Mouse (Mus musculus) myocyte (in vitro differentiated cells): ENCODE data around the gene Cntn2. TPM values are rescaled to one million over a fixed set of nuclear protein-coding genes. Genes with fewer than 3 reads are reported as not detected.

ENCODE experiments used
- H3K27me3 ChIP-seq: one replicate; pipeline ENCODE4 v1.6.1; 2011; ENCODE audit not compliant: control insufficient read depth, insufficient read depth, insufficient read length
- H3K36me3 ChIP-seq: one replicate; pipeline ENCODE4 v1.6.1; 2011; ENCODE audit not compliant: control insufficient read depth, insufficient read depth
- H3K4me2 ChIP-seq: one replicate; pipeline ENCODE4 v1.6.1; 2011; ENCODE audit warnings: low read depth, control low read depth
- H3K4me3 ChIP-seq: one replicate; pipeline ENCODE4 v1.5.1; 2011; ENCODE audit warnings: mild to moderate bottlenecking, control low read depth, moderate library complexity
- H3K79me2 ChIP-seq: one replicate; pipeline ENCODE4 v1.6.1; 2011; ENCODE audit not compliant: control insufficient read depth, insufficient read depth
- H3ac ChIP-seq: one replicate; pipeline ENCODE4 v1.6.1; 2011; ENCODE audit not compliant: control insufficient read depth, insufficient read length
- CEBPB ChIP-seq: IDR thresholded peaks from 2 replicates; pipeline ENCODE4 v1.6.1; 2011; ENCODE audit warnings: mild to moderate bottlenecking, moderate library complexity; ENCODE audit not compliant: poor library complexity, insufficient read depth, severe bottlenecking
- E2F4 ChIP-seq: IDR thresholded peaks from one replicate; pipeline ENCODE4 v1.6.1; 2011; ENCODE audit warnings: mild to moderate bottlenecking, control low read depth, moderate library complexity; ENCODE audit not compliant: insufficient read depth
- MAX ChIP-seq: IDR thresholded peaks from one replicate; pipeline ENCODE4 v1.6.1; 2011; ENCODE audit warnings: low read depth, mild to moderate bottlenecking, control low read depth
- MYOD1 ChIP-seq, 3 experiments: IDR thresholded peaks; one replicate each; pipeline ENCODE4 v1.6.1; 2011; ENCODE audit warnings: control low read depth in 2 of 3, low read depth in 2 of 3, mild to moderate bottlenecking in 2 of 3, moderate library complexity in 1 of 3; ENCODE audit not compliant: insufficient read length in 2 of 3, control insufficient read depth in 1 of 3
- MYOG ChIP-seq, 3 experiments: IDR thresholded peaks; one replicate each; pipeline ENCODE4 v1.6.1; 2011; ENCODE audit warnings: control low read depth in 2 of 3, low read depth in 2 of 3, mild to moderate bottlenecking in 2 of 3; ENCODE audit not compliant: insufficient read length in 2 of 3, control insufficient read depth in 1 of 3, insufficient read depth in 1 of 3
- POLR2A ChIP-seq: IDR thresholded peaks from one replicate; pipeline ENCODE4 v1.6.1; 2011; ENCODE audit warnings: low read depth, mild to moderate bottlenecking, control low read depth, moderate library complexity; ENCODE audit not compliant: insufficient read length
- POLR2AphosphoS2 ChIP-seq: IDR thresholded peaks from one replicate; pipeline ENCODE4 v1.6.1; 2011; ENCODE audit warnings: low read depth, control low read depth; ENCODE audit not compliant: insufficient read length
- REST ChIP-seq: IDR thresholded peaks from one replicate; pipeline ENCODE4 v1.6.1; 2011; ENCODE audit warnings: mild to moderate bottlenecking, control low read depth, moderate library complexity; ENCODE audit not compliant: insufficient read depth, insufficient read length
- SRF ChIP-seq: IDR thresholded peaks from one replicate; pipeline ENCODE4 v1.6.1; 2011; ENCODE audit warnings: low read depth; ENCODE audit not compliant: control insufficient read depth, insufficient read length
- TCF12 ChIP-seq: IDR thresholded peaks from one replicate; pipeline ENCODE4 v1.6.1; 2011; ENCODE audit warnings: mild to moderate bottlenecking, control low read depth; ENCODE audit not compliant: poor library complexity, insufficient read depth, severe bottlenecking
- TCF3 ChIP-seq: IDR thresholded peaks from one replicate; pipeline ENCODE4 v1.6.1; 2011; ENCODE audit warnings: low read depth, control low read depth; ENCODE audit not compliant: insufficient read length
- USF1 ChIP-seq: IDR thresholded peaks from one replicate; pipeline ENCODE4 v1.6.1; 2011; ENCODE audit warnings: low read depth, mild to moderate bottlenecking, control low read depth, moderate library complexity
- polyA plus RNA-seq: library from polyadenylated mRNA; unstranded; fragments of >200 nt; fragmentation: generic; extraction: Trizol; gene quantifications from one replicate; pipeline ENCODE4 v1.2.1, GENCODE M21; 2012; ENCODE audit warnings: missing spikeins

The Cntn2 gene
- polyA plus RNA-seq, 1 experiment, result not detected

GRCm38 (mm10) chr1:132509771-132510170 lies 33.3 kb downstream of the Cntn2 start:
- no peak overlapping the region for H3ac ChIP-seq

GRCm38 (mm10) chr1:132506656-132507055 lies 36.4 kb downstream of the Cntn2 start:
- TF ChIP-seq TCF3 (no peak), SRF (no peak), POLR2A (no peak), E2F4 (no peak), POLR2AphosphoS2 (no peak), REST (no peak), TCF12 (no peak), USF1 (no peak), CEBPB (no peak), MYOG (IDR thresholded peaks at IDR 0.05; ENCODE audit: control insufficient read depth in 1 of 3, insufficient read depth in 1 of 3, insufficient read length in 2 of 3, low read depth in 2 of 3) (no peak), MYOD1 (IDR thresholded peaks at IDR 0.05; ENCODE audit: control insufficient read depth in 1 of 3, insufficient read length in 2 of 3, low read depth in 2 of 3) (no peak)
- no peak overlapping the region for H3ac ChIP-seq
- no peak overlapping the region for H3K4me3 ChIP-seq
- H3K36me3 ChIP-seq, result peaks cover 50% of the 10 kb centered on the region
- no peaks in the 10 kb centered on the region for H3K27me3 ChIP-seq
- H3K79me2 ChIP-seq, result no peaks in the 10 kb centered on the region
- H3K4me2 ChIP-seq, result no peak overlapping the region

More at GRCm38 (mm10) chr1:132509771-132510170, 33.3 kb downstream of the Cntn2 start:
- no peak overlapping the region for H3K4me3 ChIP-seq
- H3K79me2 ChIP-seq, result no peaks in the 10 kb centered on the region
- peaks cover 25% of the 10 kb centered on the region for H3K36me3 ChIP-seq
- peaks cover 13% of the 10 kb centered on the region for H3K27me3 ChIP-seq
- no peak overlapping the region for H3K4me2 ChIP-seq
- TF ChIP-seq MYOG (IDR thresholded peaks at IDR 0.05; ENCODE audit: control insufficient read depth in 1 of 3, insufficient read depth in 1 of 3, insufficient read length in 2 of 3, low read depth in 2 of 3) (no peak), REST (no peak), USF1 (no peak), MYOD1 (IDR thresholded peaks at IDR 0.05; ENCODE audit: control insufficient read depth in 1 of 3, insufficient read length in 2 of 3, low read depth in 2 of 3) (no peak), SRF (no peak), MAX (no peak), TCF12 (no peak), TCF3 (no peak), E2F4 (no peak), CEBPB (no peak), POLR2A (no peak)

GRCm38 (mm10) chr1:132506058-132506457 lies 37.0 kb downstream of the Cntn2 start, which contains the start of gene Tmem81:
Tmem81 (plus strand) TSS chr1:132506230.
- Histone ChIP-seq H3K4me2 (no peak within 1 kb of the TSS), H3K36me3 (peaks cover 53% of the 10 kb centered on the region), H3K79me2 (no peaks in the 10 kb centered on the region), H3K4me3 (no peak within 1 kb of the TSS), H3ac (no peak within 1 kb of the TSS), H3K27me3 (no peaks in the 10 kb centered on the region)
- TF ChIP-seq MAX (no peak), SRF (no peak), E2F4 (no peak), REST (no peak), TCF12 (no peak), POLR2AphosphoS2 (no peak), CEBPB (no peak), MYOD1 (IDR thresholded peaks at IDR 0.05; ENCODE audit: control insufficient read depth in 1 of 3, insufficient read length in 2 of 3, low read depth in 2 of 3) (no peak), TCF3 (no peak), POLR2A (no peak), USF1 (no peak), MYOG (IDR thresholded peaks at IDR 0.05; ENCODE audit: control insufficient read depth in 1 of 3, insufficient read depth in 1 of 3, insufficient read length in 2 of 3, low read depth in 2 of 3) (no peak)

- Histone ChIP-seq H3K4me2 (no peak overlapping the region), H3K27me3 (no peaks in the 10 kb centered on the region), H3K4me3 (no peak overlapping the region), H3ac (no peak overlapping the region), H3K79me2 (no peaks in the 10 kb centered on the region), H3K36me3 (peaks cover 54% of the 10 kb centered on the region)
- TF ChIP-seq SRF, result no peak
- no peak for TF ChIP-seq CEBPB
- no peak for TF ChIP-seq TCF12
- no peak for TF ChIP-seq POLR2A
- TF ChIP-seq MAX, result no peak
- TF ChIP-seq MYOG (IDR thresholded peaks at IDR 0.05; ENCODE audit: control insufficient read depth in 1 of 3, insufficient read depth in 1 of 3, insufficient read length in 2 of 3, low read depth in 2 of 3), result no peak
- TF ChIP-seq POLR2AphosphoS2, result no peak
- no peak for TF ChIP-seq MYOD1 (IDR thresholded peaks at IDR 0.05; ENCODE audit: control insufficient read depth in 1 of 3, insufficient read length in 2 of 3, low read depth in 2 of 3)
- TF ChIP-seq REST, result no peak
- TF ChIP-seq USF1, result no peak
Observed at GRCm38 (mm10) chr1:132505155-132505554, 37.9 kb downstream of the Cntn2 start.
